Mouse (Mus musculus): Measurements from ENCODE around the gene Ercc5. TPM values are rescaled to one million over a fixed set of nuclear protein-coding genes. Genes with fewer than 3 reads are reported as not detected.
A peak's percentile ranks its signal among the peaks of the same experiment; 100 is the strongest.

Gene Ercc5
- polyA plus RNA-seq, 1 experiment from 2014 or later, result 43.0 TPM

DNA sequence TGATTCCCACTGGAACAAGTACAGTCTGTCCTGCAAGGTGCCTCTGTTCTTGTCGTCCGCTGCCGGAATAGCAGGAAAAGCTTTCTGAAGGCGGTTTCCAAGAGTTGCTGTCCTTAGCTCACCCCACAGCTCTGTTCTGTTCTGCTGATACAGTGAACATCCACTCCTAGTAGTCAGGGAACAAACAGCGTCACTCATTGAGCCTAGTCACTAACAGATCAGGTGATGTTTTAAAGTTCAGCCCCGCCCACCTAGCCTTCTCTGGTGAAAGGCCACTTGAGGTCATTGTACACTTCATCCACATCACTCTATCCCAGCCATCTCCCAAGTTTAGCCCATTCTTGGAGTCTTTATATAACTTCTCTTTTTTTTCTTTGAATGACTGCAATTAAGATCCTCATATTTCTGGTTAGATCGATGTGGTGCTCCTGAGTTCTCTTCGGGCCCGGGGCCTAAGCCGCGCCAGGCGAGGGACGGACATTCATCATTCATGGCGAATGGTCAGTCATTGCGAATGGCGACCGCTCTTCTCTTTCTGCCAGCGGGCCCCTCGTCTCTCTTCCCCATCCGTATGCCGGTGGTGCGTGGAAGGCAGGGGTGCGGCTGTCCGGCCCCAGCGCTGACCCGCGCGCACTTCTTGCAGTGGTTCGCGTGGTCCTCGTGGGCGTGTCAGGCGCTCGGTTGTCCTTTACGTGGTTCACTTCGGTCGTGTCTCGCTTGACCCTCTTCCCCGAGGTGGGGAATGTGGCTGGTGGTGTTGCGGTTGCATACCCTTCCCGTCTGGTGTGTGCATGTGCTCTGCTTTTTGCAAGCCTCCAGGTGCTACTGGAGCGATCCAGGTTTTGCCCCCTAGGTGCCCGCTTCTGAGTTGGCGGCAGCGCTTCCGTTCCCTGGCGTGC lies 51.0 kb downstream of the Ercc5 start:
- Histone ChIP-seq H3K4me2 (replicated peaks) (peak overlapping the region; percentile 89), H3K27me3 (replicated peaks) (no peaks in the 10 kb centered on the region), H3K4me3 (peak overlapping the region; percentile 43), H3K4me1 (no peaks in the 10 kb centered on the region; the same call in 1 of the 2 replicates), H3K27ac (no peak overlapping the region), H3K9me3 (no peaks in the 10 kb centered on the region), H3K36me3 (no peaks in the 10 kb centered on the region), H3K9ac (peak overlapping the region; percentile 49)
- ATAC-seq (ENCODE audit: low FRiP score, low read depth), result peak; percentile 77
- WGBS, result 15% methylated on average over 47 of the region's 47 CpGs

DNA sequence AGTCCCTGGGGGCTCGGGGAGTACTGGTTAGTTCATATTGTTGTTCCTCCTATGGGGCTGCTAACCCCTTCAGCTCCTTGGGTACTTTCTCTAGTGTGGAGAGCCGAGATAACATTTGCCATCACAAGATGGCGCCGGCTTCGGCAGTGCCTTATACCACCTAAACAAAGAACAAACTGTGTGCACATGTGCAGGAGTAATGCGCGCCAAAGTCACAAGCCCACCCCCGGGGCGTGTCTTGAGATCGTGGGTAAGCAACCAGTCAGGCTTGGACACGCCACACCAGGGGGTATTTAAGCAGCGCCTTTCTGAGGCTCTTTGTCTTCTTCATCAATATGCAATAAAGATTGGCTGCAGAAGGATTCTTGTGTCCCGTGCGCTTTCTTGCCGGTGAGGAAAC lies 55.3 kb downstream of the Ercc5 start:
- H3K9ac ChIP-seq, result no peak overlapping the region
- H3K27me3 ChIP-seq (replicated peaks), result no peaks in the 10 kb centered on the region
- H3K4me2 ChIP-seq (replicated peaks), result no peak overlapping the region
- no peak overlapping the region for H3K27ac ChIP-seq
- no peak overlapping the region for H3K4me3 ChIP-seq
- H3K4me1 ChIP-seq, result no peaks in the 10 kb centered on the region; the same call in 1 of the 2 replicates
- ATAC-seq (ENCODE audit: low FRiP score, low read depth), result no peak
- 89% methylated on average over 15 of the region's 15 CpGs for WGBS
- H3K9me3 ChIP-seq, result no peaks in the 10 kb centered on the region
- no peaks in the 10 kb centered on the region for H3K36me3 ChIP-seq

DNA sequence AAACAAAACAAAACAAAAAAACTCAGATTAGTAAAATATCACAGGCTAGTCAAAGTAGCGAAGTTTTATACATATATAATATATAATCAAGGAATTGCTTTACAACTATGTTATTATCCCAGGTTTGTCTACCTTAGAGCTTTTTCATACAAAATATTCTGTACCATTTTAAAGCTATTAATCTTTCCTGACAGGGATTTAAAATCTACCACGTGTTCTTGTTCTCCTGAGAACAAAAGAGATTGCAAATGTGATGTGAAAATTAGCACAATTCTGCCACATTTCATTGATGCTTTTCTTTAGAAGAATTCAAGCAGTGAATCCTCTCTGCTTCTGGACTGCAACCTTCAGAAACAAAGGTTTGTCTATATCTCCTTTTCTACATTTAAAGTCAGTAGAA lies 66.9 kb downstream of the Ercc5 start:
- H3K4me2 ChIP-seq (replicated peaks), result no peak overlapping the region
- H3K4me3 ChIP-seq, result no peak overlapping the region
- 55% methylated on average over 2 of the region's 2 CpGs for WGBS
- H3K9ac ChIP-seq, result no peak overlapping the region
- H3K27me3 ChIP-seq (replicated peaks), result no peaks in the 10 kb centered on the region
- no peaks in the 10 kb centered on the region for H3K36me3 ChIP-seq
- H3K4me1 ChIP-seq, result no peaks in the 10 kb centered on the region
- no peak overlapping the region for H3K27ac ChIP-seq
- H3K9me3 ChIP-seq, result no peaks in the 10 kb centered on the region
- ATAC-seq (ENCODE audit: low FRiP score, low read depth), result no peak

DNA sequence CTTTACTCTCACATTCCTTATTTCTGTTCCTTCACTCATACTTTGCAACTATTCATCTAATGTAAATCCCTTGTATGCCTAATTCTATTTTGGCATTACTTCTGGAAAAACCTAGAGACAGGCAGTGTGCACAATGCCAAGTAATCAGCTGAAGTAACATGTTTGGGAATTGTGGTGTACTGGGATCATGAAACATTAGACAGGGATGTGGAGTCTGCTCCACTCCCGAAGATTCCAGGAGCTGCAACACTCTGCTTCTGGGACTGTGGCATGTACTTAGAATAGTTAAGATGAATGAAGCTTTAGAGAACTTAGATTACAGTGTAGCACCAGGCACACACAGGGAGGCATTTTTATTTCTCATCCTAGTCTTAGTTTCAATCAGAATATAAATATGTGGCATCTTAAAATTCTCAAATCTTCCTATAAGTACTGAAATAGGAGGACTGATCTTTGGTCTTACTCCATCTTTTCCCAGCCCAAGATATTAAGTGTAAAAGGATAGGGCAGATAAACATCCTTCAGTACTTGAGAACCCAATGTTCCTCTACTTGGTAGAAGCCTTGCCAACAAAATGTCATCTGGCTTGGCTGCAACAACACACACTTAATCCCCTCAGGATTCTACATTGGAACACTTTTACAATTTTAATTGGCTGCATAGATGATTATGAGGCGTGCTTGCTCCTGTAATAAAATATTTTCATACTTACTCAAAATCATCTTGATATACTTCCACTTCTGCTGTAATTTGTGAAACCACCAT lies 69.0 kb downstream of the Ercc5 start:
- no peak overlapping the region for H3K4me2 ChIP-seq (replicated peaks)
- H3K36me3 ChIP-seq, result no peaks in the 10 kb centered on the region
- H3K4me3 ChIP-seq, result no peak overlapping the region
- H3K27me3 ChIP-seq (replicated peaks), result no peaks in the 10 kb centered on the region
- H3K9ac ChIP-seq, result no peak overlapping the region
- no peaks in the 10 kb centered on the region for H3K4me1 ChIP-seq
- no peak overlapping the region for H3K27ac ChIP-seq
- 87% methylated on average over 2 of the region's 2 CpGs for WGBS
- no peaks in the 10 kb centered on the region for H3K9me3 ChIP-seq
- ATAC-seq (ENCODE audit: low FRiP score, low read depth), result no peak

DNA sequence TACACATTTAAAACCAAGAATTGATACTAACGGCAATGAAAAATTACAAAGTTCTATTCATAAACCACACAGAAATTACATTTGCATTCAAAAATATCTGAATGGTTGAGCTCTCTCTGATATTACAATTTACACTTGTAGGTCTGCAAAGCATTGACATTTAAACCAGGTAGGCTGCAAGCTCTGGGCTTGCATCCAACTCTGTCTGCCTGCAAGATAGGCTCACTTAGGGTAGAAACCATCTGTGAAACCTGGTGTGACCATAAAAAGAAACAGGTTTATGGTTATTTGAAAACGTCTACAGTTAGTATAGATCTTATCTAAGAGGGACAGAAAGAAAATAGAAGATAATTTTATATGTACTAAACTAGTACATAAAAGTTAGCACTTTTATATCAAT lies 69.6 kb downstream of the Ercc5 start:
- H3K4me1 ChIP-seq, result no peaks in the 10 kb centered on the region
- no peak for ATAC-seq (ENCODE audit: low FRiP score, low read depth)
- no peak overlapping the region for H3K27ac ChIP-seq
- no peak overlapping the region for H3K9ac ChIP-seq
- no peaks in the 10 kb centered on the region for H3K36me3 ChIP-seq
- 87% methylated on average over 2 of the region's 2 CpGs for WGBS
- no peaks in the 10 kb centered on the region for H3K27me3 ChIP-seq (replicated peaks)
- H3K4me2 ChIP-seq (replicated peaks), result no peak overlapping the region
- H3K9me3 ChIP-seq, result no peaks in the 10 kb centered on the region
- no peak overlapping the region for H3K4me3 ChIP-seq

DNA sequence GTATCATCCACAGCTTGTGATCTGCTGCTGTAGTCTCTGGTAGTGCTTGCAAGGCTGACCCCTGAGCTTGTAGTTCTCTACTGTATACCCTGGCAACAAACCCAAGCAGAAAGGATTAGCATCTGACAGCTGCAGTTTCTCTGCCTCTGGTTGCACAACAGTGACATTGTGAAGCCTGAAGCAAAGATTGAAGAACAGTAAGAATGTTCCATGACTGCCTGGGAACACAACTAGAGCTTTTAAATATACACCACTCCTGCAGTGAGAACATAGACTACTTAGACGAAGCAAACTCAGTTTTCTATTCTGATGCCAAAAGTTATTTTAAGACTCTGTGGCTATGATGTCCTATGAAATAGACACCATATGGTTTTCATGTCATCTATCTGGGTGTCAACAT lies 71.3 kb downstream of the Ercc5 start, which contains the start of gene Mettl21e:
TSS of gene Mettl21e (minus strand) at position 86 of the 400 bp plus-strand sequence.
- Histone ChIP-seq H3K4me1 (no peaks in the 10 kb centered on the region), H3K9me3 (no peaks in the 10 kb centered on the region), H3K36me3 (no peaks in the 10 kb centered on the region), H3K4me3 (no peak within 1 kb of the TSS), H3K27ac (no peak within 1 kb of the TSS), H3K4me2 (replicated peaks) (no peak within 1 kb of the TSS), H3K27me3 (replicated peaks) (no peaks in the 10 kb centered on the region), H3K9ac (no peak within 1 kb of the TSS)
- 77% methylated on average over 1 of the region's 1 CpGs for WGBS
- no peak for ATAC-seq (ENCODE audit: low FRiP score, low read depth)

DNA sequence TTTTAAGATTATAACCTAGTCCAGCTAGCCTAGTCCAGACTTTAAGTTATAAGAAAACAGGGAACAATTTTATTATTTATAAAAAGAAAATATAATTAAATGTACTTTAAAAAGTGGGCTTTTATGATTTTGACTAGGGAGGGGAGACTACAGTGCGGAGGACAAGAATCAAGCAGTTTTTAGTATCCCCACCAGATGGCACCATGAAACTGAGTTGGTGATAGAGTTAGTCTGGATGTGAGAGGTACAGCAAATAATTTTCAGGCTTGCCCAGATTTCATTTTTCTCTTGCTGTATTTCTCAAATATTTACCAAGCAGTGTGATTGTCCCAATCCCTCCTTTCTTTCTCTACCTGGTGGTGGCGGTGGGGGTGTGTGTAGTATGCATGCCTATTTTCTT lies 81.5 kb downstream of the Ercc5 start:
- Histone ChIP-seq H3K4me2 (replicated peaks) (no peak overlapping the region), H3K9me3 (no peaks in the 10 kb centered on the region), H3K9ac (no peak overlapping the region), H3K4me1 (no peaks in the 10 kb centered on the region), H3K36me3 (no peaks in the 10 kb centered on the region), H3K4me3 (no peak overlapping the region), H3K27me3 (replicated peaks) (no peaks in the 10 kb centered on the region), H3K27ac (no peak overlapping the region)
- no peak for ATAC-seq (ENCODE audit: low FRiP score, low read depth)
- 54% methylated on average over 2 of the region's 2 CpGs for WGBS

Other genes with a start within 250 kb of the Ercc5 start
- gene Tpp2, start 214.1 kb upstream of the Ercc5 start, polyA plus RNA-seq (2016; fragmentation: Nextera tagmentation; extraction: Ambion mirVana), result 61.4 and 68.7 TPM in 2 replicates
- gene Mettl21c, start 127.7 kb upstream of the Ercc5 start, polyA plus RNA-seq (2016; fragmentation: Nextera tagmentation; extraction: Ambion mirVana), result 0.43 and 0.66 TPM in 2 replicates
- gene Gm8251, start 85.8 kb upstream of the Ercc5 start, polyA plus RNA-seq (2016; fragmentation: Nextera tagmentation; extraction: Ambion mirVana), result 0.03 and 0.10 TPM in 2 replicates
- gene Tex30, start 45.3 kb upstream of the Ercc5 start, polyA plus RNA-seq (2016; fragmentation: Nextera tagmentation; extraction: Ambion mirVana), result 73.2 and 74.8 TPM in 2 replicates
- 44.5 and 45.3 TPM in 2 replicates for gene Kdelc1, start 28.9 kb upstream of the Ercc5 start, polyA plus RNA-seq (2016; fragmentation: Nextera tagmentation; extraction: Ambion mirVana)
- gene Bivm, start 28.8 kb upstream of the Ercc5 start, polyA plus RNA-seq (2016; fragmentation: Nextera tagmentation; extraction: Ambion mirVana), result 26.5 and 31.9 TPM in 2 replicates
- not detected in 2 replicates for gene Mettl21e, start 71.2 kb downstream of the Ercc5 start, polyA plus RNA-seq (2016; fragmentation: Nextera tagmentation; extraction: Ambion mirVana)